Mouse (Mus musculus) bone marrow, adult 2 months (tissue): ENCODE measurements around the gene Qdpr. TPM values are rescaled to one million over a fixed set of nuclear protein-coding genes. Genes with fewer than 3 reads are reported as not detected.

Experiments used
- H3K27ac ChIP-seq: fragments of 200-500 bp; 2 replicates; pipeline ENCODE4 v1.5.1; 2012; ENCODE audit warnings: low read depth, mild to moderate bottlenecking, control low read depth, inconsistent platforms, low read length; ENCODE audit not compliant: control insufficient read depth, poor library complexity, insufficient read depth
- H3K4me1 ChIP-seq: fragments of 200-500 bp; 2 replicates; pipeline ENCODE4 v1.6.1; 2011; ENCODE audit warnings: low read length; ENCODE audit not compliant: control insufficient read depth, insufficient read depth
- H3K4me3 ChIP-seq: fragments of 200-500 bp; replicated peaks from 2 replicates; pipeline ENCODE3; 2011; ENCODE audit warnings: mild to moderate bottlenecking, low read depth, low read length, control low read depth; ENCODE audit not compliant: control insufficient read depth
- CTCF ChIP-seq: fragments of 200-500 bp; IDR thresholded peaks from 2 replicates; pipeline ENCODE4 v1.5.1; 2011; ENCODE audit warnings: low read length, control low read depth; ENCODE audit not compliant: control insufficient read depth, insufficient read depth
- POLR2A ChIP-seq: fragments of 200-500 bp; IDR thresholded peaks from 2 replicates; pipeline ENCODE4 v1.6.1; 2011; ENCODE audit warnings: low read depth, mild to moderate bottlenecking, control low read depth, low read length, borderline replicate concordance; ENCODE audit not compliant: control insufficient read depth
- WGBS: fragments of 180-500 bp; shearing (Covaris S2); methylation state at CpG from one replicate; pipeline ENCODE4 v1.1.7; 2018; 5-methylcytosine and 5-hydroxymethylcytosine counted together
- polyA plus RNA-seq: library from polyadenylated mRNA; stranded (reverse); fragments of >200 nt; gene quantifications from 2 replicates; pipeline ENCODE4 v1.2.4, GENCODE M21; 2011; ENCODE audit warnings: low replicate concordance; ENCODE audit not compliant: missing spikeins, insufficient read depth, insufficient read length

The Qdpr gene
- polyA plus RNA-seq, 1 experiment = 25.8 TPM

GRCm38 (mm10) chr5:45493191-45494092, 43.4 kb upstream of the Qdpr start, which contains the start of gene Lap3:
Gene Lap3, plus strand, starts transcription at chr5:45493374.
- Histone ChIP-seq H3K4me3 (peak within 1 kb of the TSS; percentile 70), H3K27ac (peak within 1 kb of the TSS; percentile 33; the same call in 1 of the 2 replicates), H3K4me1 (no peaks in the 10 kb centered on the region)
- WGBS = under 1% methylated on average over 78 of the region's 78 CpGs
- peak; percentile 80; the same call in 1 of the 2 replicates for TF ChIP-seq POLR2A
- no peak for TF ChIP-seq CTCF

- Histone ChIP-seq H3K4me3 (no peak overlapping the region), H3K27ac (no peak overlapping the region), H3K4me1 (no peaks in the 10 kb centered on the region)
- WGBS = 67% methylated on average over 4 of the region's 4 CpGs
- TF ChIP-seq POLR2A (no peak), CTCF (no peak)
These were observed 41.7 kb upstream of the Qdpr start for GRCm38 (mm10) chr5:45491776-45492175.

- TF ChIP-seq POLR2A (no peak), CTCF (no peak)
- 74% methylated on average over 1 of the region's 1 CpGs for WGBS
These were observed 33.6 kb upstream of the Qdpr start for GRCm38 (mm10) chr5:45483654-45484053.

GRCm38 (mm10) chr5:45482607-45483006, 32.6 kb upstream of the Qdpr start:
- TF ChIP-seq CTCF (no peak), POLR2A (no peak)
- whole genome bisulfite sequencing = 69% methylated on average over 3 of the region's 3 CpGs
- Histone ChIP-seq H3K27ac (no peak overlapping the region), H3K4me1 (no peaks in the 10 kb centered on the region), H3K4me3 (no peak overlapping the region)

More at GRCm38 (mm10) chr5:45483654-45484053, 33.6 kb upstream of the Qdpr start:
- Histone ChIP-seq H3K27ac (no peak overlapping the region), H3K4me1 (no peaks in the 10 kb centered on the region), H3K4me3 (no peak overlapping the region)

GRCm38 (mm10) chr5:45481125-45481524, 31.1 kb upstream of the Qdpr start:
- 84% methylated on average over 2 of the region's 2 CpGs for WGBS
- H3K27ac ChIP-seq = no peak overlapping the region
- no peaks in the 10 kb centered on the region for H3K4me1 ChIP-seq
- no peak for TF ChIP-seq CTCF
- no peak for TF ChIP-seq POLR2A
- no peak overlapping the region for H3K4me3 ChIP-seq

- Histone ChIP-seq H3K4me1 (no peaks in the 10 kb centered on the region), H3K4me3 (no peak overlapping the region), H3K27ac (no peak overlapping the region)
- TF ChIP-seq CTCF = no peak
- TF ChIP-seq POLR2A = no peak
- 97% methylated on average over 1 of the region's 1 CpGs for WGBS
These were observed 30.0 kb upstream of the Qdpr start for GRCm38 (mm10) chr5:45480066-45480465.

GRCm38 (mm10) chr5:45477601-45478000, 27.6 kb upstream of the Qdpr start:
- H3K4me3 ChIP-seq = no peak overlapping the region
- H3K27ac ChIP-seq = no peak overlapping the region
- TF ChIP-seq CTCF (no peak), POLR2A (no peak)
- WGBS = 70% methylated on average over 7 of the region's 7 CpGs
- no peaks in the 10 kb centered on the region for H3K4me1 ChIP-seq

- TF ChIP-seq POLR2A (no peak), CTCF (no peak)
- H3K4me3 ChIP-seq = no peak overlapping the region
- 70% methylated on average over 6 of the region's 6 CpGs for WGBS
- H3K27ac ChIP-seq = no peak overlapping the region
- no peaks in the 10 kb centered on the region for H3K4me1 ChIP-seq
These were observed 26.3 kb upstream of the Qdpr start for GRCm38 (mm10) chr5:45476288-45476687.
